Mouse (Mus musculus): ENCODE data around the gene Aars2. TPM values are rescaled to one million over a fixed set of nuclear protein-coding genes. Genes with fewer than 3 reads are reported as not detected.
A peak's percentile ranks its signal among the peaks of the same experiment; 100 is the strongest.

Gene Aars2
- 14.3 and 16.1 TPM in 2 replicates for polyA plus RNA-seq (2014; fragmentation: Nextera tagmentation; extraction: Ambion mirVana)

- no peaks in the 10 kb centered on the region for H3K9me3 ChIP-seq (replicated peaks; ENCODE audit: control insufficient read depth, low read length)
- ATAC-seq (replicated peaks; ENCODE audit: insufficient number of reproducible peaks, low FRiP score, low TSS enrichment, low read depth) (peak; percentile 81), DNase-seq (ENCODE audit: low spot score) (peak; percentile 97)
- under 1% methylated on average over 42 of the region's 42 CpGs for WGBS
- H3K27ac ChIP-seq (replicated peaks; ENCODE audit: low read depth, low read length) = peak within 1 kb of the TSS; percentile 57; the same call in 1 of the 2 replicates
- H3K4me3 ChIP-seq (ENCODE audit: low read depth, low read length) = peak within 1 kb of the TSS; percentile 68
- H3K9ac ChIP-seq (replicated peaks; ENCODE audit: low read length) = peak within 1 kb of the TSS; percentile 72
- 0 out of 2 replicates have a peak within 1 kb of the TSS, but pooled peaks have one; percentile 1 for H3K4me2 ChIP-seq (ENCODE audit: low read depth, low read length)
- no peaks in the 10 kb centered on the region for H3K36me3 ChIP-seq (replicated peaks; ENCODE audit: control insufficient read depth, insufficient read depth, low read depth, low read length)
- H3K4me1 ChIP-seq (ENCODE audit: control insufficient read depth, insufficient read depth, low read length) = no peaks in the 10 kb centered on the region
- no peaks in the 10 kb centered on the region for H3K27me3 ChIP-seq (ENCODE audit: control insufficient read depth, insufficient read depth, low read length)
Measured at GRCm38 (mm10) chr17:45506700-45507189, at the start of gene Aars2. Gene Aars2 (plus strand): TSS chr17:45506841.

DNA sequence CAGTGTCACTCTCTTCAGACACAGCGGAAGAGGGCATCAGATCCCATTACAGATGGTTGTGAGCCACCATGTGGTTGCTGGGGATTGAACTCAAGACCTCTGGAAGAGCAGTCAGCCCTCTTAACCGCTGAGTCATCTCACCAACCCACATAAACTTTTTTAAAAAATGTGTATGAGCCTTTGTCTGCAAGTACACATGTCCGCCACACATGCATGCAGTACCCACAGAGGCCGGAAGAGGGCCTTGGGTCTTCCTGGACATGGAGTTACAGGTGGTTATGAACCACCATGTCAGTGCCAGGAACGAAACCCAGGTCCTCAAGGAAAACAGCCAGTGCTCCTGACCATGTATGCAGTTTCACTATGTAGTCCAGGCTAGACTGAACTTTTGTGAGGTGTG lies 49.2 kb upstream of the Aars2 start:
- no peak overlapping the region for H3K9ac ChIP-seq (replicated peaks; ENCODE audit: low read length)
- ATAC-seq (replicated peaks; ENCODE audit: insufficient number of reproducible peaks, low FRiP score, low TSS enrichment, low read depth) (no peak), DNase-seq (ENCODE audit: low spot score) (no peak)
- 89% methylated on average over 5 of the region's 5 CpGs for WGBS
- H3K27ac ChIP-seq (replicated peaks; ENCODE audit: low read depth, low read length) = no peak overlapping the region
- H3K36me3 ChIP-seq (replicated peaks; ENCODE audit: control insufficient read depth, insufficient read depth, low read depth, low read length) = no peaks in the 10 kb centered on the region
- no peaks in the 10 kb centered on the region for H3K27me3 ChIP-seq (ENCODE audit: control insufficient read depth, insufficient read depth, low read length)
- no peak overlapping the region for H3K4me2 ChIP-seq (ENCODE audit: low read depth, low read length)
- no peak overlapping the region for H3K4me3 ChIP-seq (ENCODE audit: low read depth, low read length)
- H3K9me3 ChIP-seq (replicated peaks; ENCODE audit: control insufficient read depth, low read length) = no peaks in the 10 kb centered on the region
- no peaks in the 10 kb centered on the region for H3K4me1 ChIP-seq (ENCODE audit: control insufficient read depth, insufficient read depth, low read length)

DNA sequence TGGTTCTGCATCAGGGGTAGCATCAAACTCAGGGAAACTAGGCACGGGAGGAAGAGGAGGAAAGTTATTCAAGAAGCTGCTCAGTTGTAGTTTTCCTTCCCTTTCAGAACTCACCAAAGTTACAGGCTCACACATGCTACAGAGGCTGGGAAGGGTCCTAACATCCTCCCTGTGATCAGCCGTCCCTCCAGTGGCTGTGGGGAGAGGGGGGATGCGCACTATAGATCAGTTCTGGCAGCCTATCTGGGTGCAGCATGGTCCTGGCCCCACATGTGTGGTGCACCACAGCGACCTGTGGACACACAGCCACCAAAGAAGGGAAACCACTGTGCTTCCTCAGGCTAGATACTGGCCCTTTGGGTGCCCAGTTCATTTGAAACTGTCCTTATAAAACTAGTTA lies 48.1 kb upstream of the Aars2 start:
- Histone ChIP-seq H3K4me2 (ENCODE audit: low read depth, low read length) (no peak overlapping the region), H3K9me3 (replicated peaks; ENCODE audit: control insufficient read depth, low read length) (no peaks in the 10 kb centered on the region), H3K27me3 (ENCODE audit: control insufficient read depth, insufficient read depth, low read length) (no peaks in the 10 kb centered on the region), H3K27ac (replicated peaks; ENCODE audit: low read depth, low read length) (no peak overlapping the region), H3K36me3 (replicated peaks; ENCODE audit: control insufficient read depth, insufficient read depth, low read depth, low read length) (no peaks in the 10 kb centered on the region), H3K9ac (replicated peaks; ENCODE audit: low read length) (no peak overlapping the region), H3K4me3 (ENCODE audit: low read depth, low read length) (no peak overlapping the region), H3K4me1 (ENCODE audit: control insufficient read depth, insufficient read depth, low read length) (no peaks in the 10 kb centered on the region)
- no peak for ATAC-seq (replicated peaks; ENCODE audit: insufficient number of reproducible peaks, low FRiP score, low TSS enrichment, low read depth)
- no peak for DNase-seq (ENCODE audit: low spot score)
- WGBS = 89% methylated on average over 4 of the region's 4 CpGs

GRCm38 (mm10) chr17:45459062-45459461 lies 47.6 kb upstream of the Aars2 start:
- 91% methylated on average over 8 of the region's 8 CpGs for WGBS
- Histone ChIP-seq H3K4me3 (ENCODE audit: low read depth, low read length) (no peak overlapping the region), H3K9ac (replicated peaks; ENCODE audit: low read length) (no peak overlapping the region), H3K27me3 (ENCODE audit: control insufficient read depth, insufficient read depth, low read length) (no peaks in the 10 kb centered on the region), H3K4me2 (ENCODE audit: low read depth, low read length) (no peak overlapping the region), H3K9me3 (replicated peaks; ENCODE audit: control insufficient read depth, low read length) (no peaks in the 10 kb centered on the region), H3K27ac (replicated peaks; ENCODE audit: low read depth, low read length) (no peak overlapping the region), H3K36me3 (replicated peaks; ENCODE audit: control insufficient read depth, insufficient read depth, low read depth, low read length) (no peaks in the 10 kb centered on the region), H3K4me1 (ENCODE audit: control insufficient read depth, insufficient read depth, low read length) (no peaks in the 10 kb centered on the region)
- DNase-seq (ENCODE audit: low spot score) (no peak), ATAC-seq (replicated peaks; ENCODE audit: insufficient number of reproducible peaks, low FRiP score, low TSS enrichment, low read depth) (no peak)

DNA sequence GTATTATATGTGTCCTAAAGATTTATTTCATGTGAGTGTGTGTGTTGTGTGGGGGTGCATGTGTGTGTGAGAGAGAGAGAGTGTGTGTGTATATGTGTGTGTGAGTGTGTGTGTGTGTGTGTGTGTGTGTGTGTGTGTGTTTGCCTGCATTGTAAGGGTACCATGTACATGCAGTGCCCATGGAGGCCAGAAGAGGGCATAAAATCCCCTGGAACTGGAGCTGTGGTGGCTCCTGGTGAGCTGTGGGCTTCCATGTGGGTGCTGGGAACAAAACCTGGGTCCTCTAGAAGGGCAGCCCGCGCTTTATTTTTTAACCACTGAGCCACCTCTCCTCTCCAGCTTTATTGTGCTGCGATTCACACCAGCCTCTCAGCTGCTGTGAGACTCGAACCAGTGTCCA lies 44.1 kb upstream of the Aars2 start:
- no peak overlapping the region for H3K9ac ChIP-seq (replicated peaks; ENCODE audit: low read length)
- DNase-seq (ENCODE audit: low spot score) = no peak
- no peaks in the 10 kb centered on the region for H3K27me3 ChIP-seq (ENCODE audit: control insufficient read depth, insufficient read depth, low read length)
- H3K27ac ChIP-seq (replicated peaks; ENCODE audit: low read depth, low read length) = no peak overlapping the region
- ATAC-seq (replicated peaks; ENCODE audit: insufficient number of reproducible peaks, low FRiP score, low TSS enrichment, low read depth) = no peak
- no peaks in the 10 kb centered on the region for H3K9me3 ChIP-seq (replicated peaks; ENCODE audit: control insufficient read depth, low read length)
- 83% methylated on average over 4 of the region's 4 CpGs for WGBS
- H3K4me2 ChIP-seq (ENCODE audit: low read depth, low read length) = no peak overlapping the region
- no peak overlapping the region for H3K4me3 ChIP-seq (ENCODE audit: low read depth, low read length)
- no peaks in the 10 kb centered on the region for H3K4me1 ChIP-seq (ENCODE audit: control insufficient read depth, insufficient read depth, low read length)
- H3K36me3 ChIP-seq (replicated peaks; ENCODE audit: control insufficient read depth, insufficient read depth, low read depth, low read length) = no peaks in the 10 kb centered on the region

- ATAC-seq (replicated peaks; ENCODE audit: insufficient number of reproducible peaks, low FRiP score, low TSS enrichment, low read depth) = no peak
Measured at GRCm38 (mm10) chr17:45464255-45464654, 42.4 kb upstream of the Aars2 start.

GRCm38 (mm10) chr17:45466701-45467100 lies 39.9 kb upstream of the Aars2 start:
- H3K9me3 ChIP-seq (replicated peaks; ENCODE audit: control insufficient read depth, low read length) = no peaks in the 10 kb centered on the region
- ATAC-seq (replicated peaks; ENCODE audit: insufficient number of reproducible peaks, low FRiP score, low TSS enrichment, low read depth) (no peak), DNase-seq (ENCODE audit: low spot score) (no peak)
- H3K9ac ChIP-seq (replicated peaks; ENCODE audit: low read length) = no peak overlapping the region
- no peak overlapping the region for H3K4me3 ChIP-seq (ENCODE audit: low read depth, low read length)
- H3K4me2 ChIP-seq (ENCODE audit: low read depth, low read length) = no peak overlapping the region
- no peak overlapping the region for H3K27ac ChIP-seq (replicated peaks; ENCODE audit: low read depth, low read length)
- H3K36me3 ChIP-seq (replicated peaks; ENCODE audit: control insufficient read depth, insufficient read depth, low read depth, low read length) = no peaks in the 10 kb centered on the region
- 60% methylated on average over 2 of the region's 2 CpGs for WGBS
- H3K4me1 ChIP-seq (ENCODE audit: control insufficient read depth, insufficient read depth, low read length) = no peaks in the 10 kb centered on the region
- no peaks in the 10 kb centered on the region for H3K27me3 ChIP-seq (ENCODE audit: control insufficient read depth, insufficient read depth, low read length)

More at GRCm38 (mm10) chr17:45464255-45464654, 42.4 kb upstream of the Aars2 start:
- no peak overlapping the region for H3K4me2 ChIP-seq (ENCODE audit: low read depth, low read length)
- H3K36me3 ChIP-seq (replicated peaks; ENCODE audit: control insufficient read depth, insufficient read depth, low read depth, low read length) = no peaks in the 10 kb centered on the region
- DNase-seq (ENCODE audit: low spot score) = no peak
- H3K9me3 ChIP-seq (replicated peaks; ENCODE audit: control insufficient read depth, low read length) = no peaks in the 10 kb centered on the region
- H3K9ac ChIP-seq (replicated peaks; ENCODE audit: low read length) = no peak overlapping the region
- H3K4me3 ChIP-seq (ENCODE audit: low read depth, low read length) = no peak overlapping the region
- H3K27me3 ChIP-seq (ENCODE audit: control insufficient read depth, insufficient read depth, low read length) = no peaks in the 10 kb centered on the region
- WGBS = 80% methylated on average over 9 of the region's 9 CpGs
- H3K4me1 ChIP-seq (ENCODE audit: control insufficient read depth, insufficient read depth, low read length) = no peaks in the 10 kb centered on the region
- H3K27ac ChIP-seq (replicated peaks; ENCODE audit: low read depth, low read length) = no peak overlapping the region

DNA sequence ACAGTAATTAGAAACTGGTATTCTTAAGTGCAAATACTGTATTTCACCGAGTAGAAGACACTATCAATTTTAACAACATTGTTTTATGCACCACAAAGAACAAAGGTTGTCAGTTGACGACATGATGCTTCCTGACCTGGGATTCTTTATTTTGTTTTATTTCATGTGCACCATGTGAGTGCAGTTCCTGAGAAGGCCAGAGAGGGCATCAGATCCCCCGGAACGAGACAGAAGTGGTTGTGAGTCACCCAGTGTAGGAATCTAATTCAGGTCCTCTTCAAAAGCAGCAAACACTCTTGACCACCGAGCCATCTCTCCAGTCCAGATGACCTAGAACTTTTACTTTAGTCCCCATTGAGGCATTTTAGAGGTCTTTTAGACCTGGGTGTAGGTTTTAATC lies 38.3 kb upstream of the Aars2 start:
- Histone ChIP-seq H3K27ac (replicated peaks; ENCODE audit: low read depth, low read length) (no peak overlapping the region), H3K36me3 (replicated peaks; ENCODE audit: control insufficient read depth, insufficient read depth, low read depth, low read length) (no peaks in the 10 kb centered on the region), H3K9me3 (replicated peaks; ENCODE audit: control insufficient read depth, low read length) (no peaks in the 10 kb centered on the region), H3K27me3 (ENCODE audit: control insufficient read depth, insufficient read depth, low read length) (no peaks in the 10 kb centered on the region), H3K4me3 (ENCODE audit: low read depth, low read length) (no peak overlapping the region), H3K4me1 (ENCODE audit: control insufficient read depth, insufficient read depth, low read length) (no peaks in the 10 kb centered on the region), H3K4me2 (ENCODE audit: low read depth, low read length) (no peak overlapping the region), H3K9ac (replicated peaks; ENCODE audit: low read length) (no peak overlapping the region)
- peak; percentile 4 for DNase-seq (ENCODE audit: low spot score)
- ATAC-seq (replicated peaks; ENCODE audit: insufficient number of reproducible peaks, low FRiP score, low TSS enrichment, low read depth) = no peak
- 81% methylated on average over 5 of the region's 5 CpGs for WGBS
